Mouse (Mus musculus): ENCODE results near the gene Cox6b1. TPM values are rescaled to one million over a fixed set of nuclear protein-coding genes. Genes with fewer than 3 reads are reported as not detected.

Cox6b1 gene
- polyA plus RNA-seq, 1 experiment from 2014 or later: 1,738 TPM

GRCm38 (mm10) chr7:30584339-30584738 lies 41.6 kb downstream of the Cox6b1 start:
- TF ChIP-seq CTCF (IDR thresholded peaks at IDR 0.05; ENCODE audit: low read depth): no peak

GRCm38 (mm10) chr7:30581547-30581946 lies 44.4 kb downstream of the Cox6b1 start:
- no peak for ATAC-seq
- no peak overlapping the region for H3K4me3 ChIP-seq (ENCODE audit: low read depth, low read length)
- H3K9me3 ChIP-seq (ENCODE audit: control insufficient read depth): no peaks in the 10 kb centered on the region
- WGBS: 98% methylated on average over 16 of the region's 16 CpGs
- no peaks in the 10 kb centered on the region for H3K4me1 ChIP-seq (replicated peaks; ENCODE audit: control insufficient read depth, insufficient read depth, low read length)
- H3K36me3 ChIP-seq (ENCODE audit: control insufficient read depth, insufficient read depth): peaks cover 99% of the 10 kb centered on the region
- no peak for TF ChIP-seq CTCF (IDR thresholded peaks at IDR 0.05; ENCODE audit: low read depth)
- 0 out of 2 replicates have a peak overlapping the region, but pooled peaks have one; percentile 0 for H3K27ac ChIP-seq (ENCODE audit: low read depth, low read length)
- no peak overlapping the region for H3K9ac ChIP-seq (ENCODE audit: low read depth, low read length)
- H3K4me2 ChIP-seq (replicated peaks; ENCODE audit: low read depth): no peak overlapping the region
- H3K27me3 ChIP-seq (replicated peaks; ENCODE audit: control insufficient read depth, insufficient read depth, low read length): no peaks in the 10 kb centered on the region

More at GRCm38 (mm10) chr7:30584339-30584738, 41.6 kb downstream of the Cox6b1 start:
- Histone ChIP-seq H3K4me2 (replicated peaks; ENCODE audit: low read depth) (no peak overlapping the region), H3K9ac (ENCODE audit: low read depth, low read length) (no peak overlapping the region), H3K4me3 (ENCODE audit: low read depth, low read length) (no peak overlapping the region), H3K4me1 (replicated peaks; ENCODE audit: control insufficient read depth, insufficient read depth, low read length) (no peaks in the 10 kb centered on the region), H3K27me3 (replicated peaks; ENCODE audit: control insufficient read depth, insufficient read depth, low read length) (no peaks in the 10 kb centered on the region), H3K36me3 (ENCODE audit: control insufficient read depth, insufficient read depth) (peaks cover 73% of the 10 kb centered on the region), H3K9me3 (ENCODE audit: control insufficient read depth) (no peaks in the 10 kb centered on the region), H3K27ac (ENCODE audit: low read depth, low read length) (no peak overlapping the region)
- WGBS: 88% methylated on average over 10 of the region's 10 CpGs
- ATAC-seq: no peak

- peak overlapping the region; percentile 11; the same call in 1 of the 2 replicates for H3K4me3 ChIP-seq (ENCODE audit: low read depth, low read length)
- no peak overlapping the region for H3K9ac ChIP-seq (ENCODE audit: low read depth, low read length)
- WGBS: 49% methylated on average over 8 of the region's 8 CpGs
- no peak for TF ChIP-seq CTCF (IDR thresholded peaks at IDR 0.05; ENCODE audit: low read depth)
- no peaks in the 10 kb centered on the region for H3K27me3 ChIP-seq (replicated peaks; ENCODE audit: control insufficient read depth, insufficient read depth, low read length)
- peaks cover 99% of the 10 kb centered on the region for H3K36me3 ChIP-seq (ENCODE audit: control insufficient read depth, insufficient read depth)
- peak; percentile 93 for ATAC-seq
- H3K27ac ChIP-seq (ENCODE audit: low read depth, low read length): peak overlapping the region; percentile 66
- H3K9me3 ChIP-seq (ENCODE audit: control insufficient read depth): no peaks in the 10 kb centered on the region
- peak overlapping the region; percentile 55 for H3K4me2 ChIP-seq (replicated peaks; ENCODE audit: low read depth)
- H3K4me1 ChIP-seq (replicated peaks; ENCODE audit: control insufficient read depth, insufficient read depth, low read length): no peaks in the 10 kb centered on the region
These were observed 46.0 kb downstream of the Cox6b1 start for GRCm38 (mm10) chr7:30579950-30580349.

- TF ChIP-seq CTCF (IDR thresholded peaks at IDR 0.05; ENCODE audit: low read depth): no peak
- ATAC-seq: no peak
These were observed 53.0 kb downstream of the Cox6b1 start for GRCm38 (mm10) chr7:30572969-30573368.

GRCm38 (mm10) chr7:30572389-30572788 lies 53.6 kb downstream of the Cox6b1 start:
- Histone ChIP-seq H3K4me2 (replicated peaks; ENCODE audit: low read depth) (no peak overlapping the region), H3K4me3 (ENCODE audit: low read depth, low read length) (no peak overlapping the region), H3K27me3 (replicated peaks; ENCODE audit: control insufficient read depth, insufficient read depth, low read length) (no peaks in the 10 kb centered on the region), H3K9ac (ENCODE audit: low read depth, low read length) (no peak overlapping the region), H3K9me3 (ENCODE audit: control insufficient read depth) (no peaks in the 10 kb centered on the region), H3K4me1 (replicated peaks; ENCODE audit: control insufficient read depth, insufficient read depth, low read length) (no peaks in the 10 kb centered on the region), H3K36me3 (ENCODE audit: control insufficient read depth, insufficient read depth) (peaks cover 85% of the 10 kb centered on the region), H3K27ac (ENCODE audit: low read depth, low read length) (no peak overlapping the region)
- 89% methylated on average over 5 of the region's 5 CpGs for WGBS
- TF ChIP-seq CTCF (IDR thresholded peaks at IDR 0.05; ENCODE audit: low read depth): no peak
- no peak for ATAC-seq

More at GRCm38 (mm10) chr7:30572969-30573368, 53.0 kb downstream of the Cox6b1 start:
- Histone ChIP-seq H3K4me2 (replicated peaks; ENCODE audit: low read depth) (no peak overlapping the region), H3K4me1 (replicated peaks; ENCODE audit: control insufficient read depth, insufficient read depth, low read length) (no peaks in the 10 kb centered on the region), H3K27ac (ENCODE audit: low read depth, low read length) (no peak overlapping the region), H3K27me3 (replicated peaks; ENCODE audit: control insufficient read depth, insufficient read depth, low read length) (no peaks in the 10 kb centered on the region), H3K9me3 (ENCODE audit: control insufficient read depth) (no peaks in the 10 kb centered on the region), H3K4me3 (ENCODE audit: low read depth, low read length) (no peak overlapping the region), H3K9ac (ENCODE audit: low read depth, low read length) (no peak overlapping the region), H3K36me3 (ENCODE audit: control insufficient read depth, insufficient read depth) (peaks cover 87% of the 10 kb centered on the region)
- 88% methylated on average over 2 of the region's 2 CpGs for WGBS

DNA sequence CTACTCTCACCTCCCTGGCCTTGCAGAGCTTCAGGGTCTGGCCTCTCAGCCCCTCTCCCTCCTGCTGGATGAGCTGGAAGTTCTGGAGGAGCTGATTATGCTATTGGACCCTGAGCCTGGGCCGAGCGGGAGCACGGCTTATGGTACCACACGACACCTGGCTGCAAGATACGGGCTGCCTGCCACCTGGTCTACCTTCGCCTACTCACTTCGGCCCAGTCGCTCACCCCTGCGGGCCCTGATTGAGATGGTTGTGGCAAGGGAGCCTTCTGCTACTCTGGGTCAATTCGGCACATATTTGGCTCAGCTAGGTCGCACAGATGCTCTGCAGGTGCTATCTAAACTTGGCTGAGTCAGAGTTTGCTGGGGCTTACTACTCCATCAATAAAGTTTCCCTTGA lies 58.4 kb downstream of the Cox6b1 start:
- no peaks in the 10 kb centered on the region for H3K27me3 ChIP-seq (replicated peaks; ENCODE audit: control insufficient read depth, insufficient read depth, low read length)
- peaks cover 65% of the 10 kb centered on the region for H3K36me3 ChIP-seq (ENCODE audit: control insufficient read depth, insufficient read depth)
- ATAC-seq: no peak
- WGBS: 86% methylated on average over 11 of the region's 11 CpGs
- H3K4me3 ChIP-seq (ENCODE audit: low read depth, low read length): no peak overlapping the region
- no peak overlapping the region for H3K9ac ChIP-seq (ENCODE audit: low read depth, low read length)
- no peak overlapping the region for H3K4me2 ChIP-seq (replicated peaks; ENCODE audit: low read depth)
- H3K27ac ChIP-seq (ENCODE audit: low read depth, low read length): no peak overlapping the region
- H3K4me1 ChIP-seq (replicated peaks; ENCODE audit: control insufficient read depth, insufficient read depth, low read length): no peaks in the 10 kb centered on the region
- no peak for TF ChIP-seq CTCF (IDR thresholded peaks at IDR 0.05; ENCODE audit: low read depth)
- H3K9me3 ChIP-seq (ENCODE audit: control insufficient read depth): no peaks in the 10 kb centered on the region

Small RNA genes within 50 kb of the gene (microRNA-seq; reads per million reads assigned to microRNA genes)
- not detected for gene Mir3569

Other genes with a start within 250 kb of the Cox6b1 start
- 60.0 and 63.6 TPM in 2 replicates for gene Tyrobp, start 212.4 kb downstream of the Cox6b1 start, polyA plus RNA-seq (2015; fragmentation: Nextera tagmentation; extraction: Ambion mirVana)
- gene Hcst, start 206.3 kb downstream of the Cox6b1 start, polyA plus RNA-seq (2015; fragmentation: Nextera tagmentation; extraction: Ambion mirVana): 4.0 and 5.9 TPM in 2 replicates
- gene Nfkbid, start 204.4 kb downstream of the Cox6b1 start, polyA plus RNA-seq (2015; fragmentation: Nextera tagmentation; extraction: Ambion mirVana): 1.2 and 1.3 TPM in 2 replicates
- 28.2 and 30.1 TPM in 2 replicates for gene Aplp1, start 180.6 kb downstream of the Cox6b1 start, polyA plus RNA-seq (2015; fragmentation: Nextera tagmentation; extraction: Ambion mirVana)
- gene Kirrel2, start 168.5 kb downstream of the Cox6b1 start, polyA plus RNA-seq (2015; fragmentation: Nextera tagmentation; extraction: Ambion mirVana): 0.08 and 0.09 TPM in 2 replicates
- 0.10 TPM in 1 of 2 replicates, not detected in the other for gene Nphs1, start 167.8 kb downstream of the Cox6b1 start, polyA plus RNA-seq (2015; fragmentation: Nextera tagmentation; extraction: Ambion mirVana)
- 3.9 and 5.4 TPM in 2 replicates for gene Prodh2, start 132.5 kb downstream of the Cox6b1 start, polyA plus RNA-seq (2015; fragmentation: Nextera tagmentation; extraction: Ambion mirVana)
- gene Arhgap33, start 91.1 kb downstream of the Cox6b1 start, polyA plus RNA-seq (2015; fragmentation: Nextera tagmentation; extraction: Ambion mirVana): 2.6 and 2.8 TPM in 2 replicates
- gene Hspb6, start 74.0 kb downstream of the Cox6b1 start, polyA plus RNA-seq (2015; fragmentation: Nextera tagmentation; extraction: Ambion mirVana): 50.6 and 55.7 TPM in 2 replicates
- gene Proser3, start 73.9 kb downstream of the Cox6b1 start, polyA plus RNA-seq (2015; fragmentation: Nextera tagmentation; extraction: Ambion mirVana): 1.9 and 2.0 TPM in 2 replicates
- gene Lin37, start 66.3 kb downstream of the Cox6b1 start, polyA plus RNA-seq (2015; fragmentation: Nextera tagmentation; extraction: Ambion mirVana): 31.4 and 33.9 TPM in 2 replicates
- gene U2af1l4, start 62.9 kb downstream of the Cox6b1 start, polyA plus RNA-seq (2015; fragmentation: Nextera tagmentation; extraction: Ambion mirVana): 65.9 and 68.6 TPM in 2 replicates
- 0.83 and 1.2 TPM in 2 replicates for gene Gm49396, start 62.8 kb downstream of the Cox6b1 start, polyA plus RNA-seq (2015; fragmentation: Nextera tagmentation; extraction: Ambion mirVana)
- 247 and 259 TPM in 2 replicates for gene Psenen, start 62.5 kb downstream of the Cox6b1 start, polyA plus RNA-seq (2015; fragmentation: Nextera tagmentation; extraction: Ambion mirVana)
- gene Igflr1, start 60.7 kb downstream of the Cox6b1 start, polyA plus RNA-seq (2015; fragmentation: Nextera tagmentation; extraction: Ambion mirVana): 0.73 and 1.2 TPM in 2 replicates
- 5.6 and 5.8 TPM in 2 replicates for gene Kmt2b, start 37.4 kb downstream of the Cox6b1 start, polyA plus RNA-seq (2015; fragmentation: Nextera tagmentation; extraction: Ambion mirVana)
- 1.2 TPM in 2 replicates for gene Zbtb32, start 27.2 kb downstream of the Cox6b1 start, polyA plus RNA-seq (2015; fragmentation: Nextera tagmentation; extraction: Ambion mirVana)
- 1.0 and 1.6 TPM in 2 replicates for gene Upk1a, start 13.3 kb downstream of the Cox6b1 start, polyA plus RNA-seq (2015; fragmentation: Nextera tagmentation; extraction: Ambion mirVana)
- not detected in 2 replicates for gene Etv2, start 9.7 kb upstream of the Cox6b1 start, polyA plus RNA-seq (2015; fragmentation: Nextera tagmentation; extraction: Ambion mirVana)
- 87.8 and 88.9 TPM in 2 replicates for gene Rbm42, start 24.2 kb upstream of the Cox6b1 start, polyA plus RNA-seq (2015; fragmentation: Nextera tagmentation; extraction: Ambion mirVana)
- gene Haus5, start 38.8 kb upstream of the Cox6b1 start, polyA plus RNA-seq (2015; fragmentation: Nextera tagmentation; extraction: Ambion mirVana): 38.3 and 38.7 TPM in 2 replicates
- gene Pmis2, start 45.5 kb upstream of the Cox6b1 start, polyA plus RNA-seq (2015; fragmentation: Nextera tagmentation; extraction: Ambion mirVana): not detected in 2 replicates
- gene 2200002J24Rik, start 72.8 kb upstream of the Cox6b1 start, polyA plus RNA-seq (2015; fragmentation: Nextera tagmentation; extraction: Ambion mirVana): 4.6 and 6.0 TPM in 2 replicates
- 0.35 and 0.80 TPM in 2 replicates for gene Atp4a, start 86.1 kb upstream of the Cox6b1 start, polyA plus RNA-seq (2015; fragmentation: Nextera tagmentation; extraction: Ambion mirVana)
- gene Tmem147, start 103.4 kb upstream of the Cox6b1 start, polyA plus RNA-seq (2015; fragmentation: Nextera tagmentation; extraction: Ambion mirVana): 158 and 161 TPM in 2 replicates
- gene Gapdhs, start 117.5 kb upstream of the Cox6b1 start, polyA plus RNA-seq (2015; fragmentation: Nextera tagmentation; extraction: Ambion mirVana): not detected in 2 replicates
- 2.7 and 2.9 TPM in 2 replicates for gene Sbsn, start 125.3 kb upstream of the Cox6b1 start, polyA plus RNA-seq (2015; fragmentation: Nextera tagmentation; extraction: Ambion mirVana)
- gene Dmkn, start 137.6 kb upstream of the Cox6b1 start, polyA plus RNA-seq (2015; fragmentation: Nextera tagmentation; extraction: Ambion mirVana): 27.8 and 28.2 TPM in 2 replicates
- gene Krtdap, start 161.7 kb upstream of the Cox6b1 start, polyA plus RNA-seq (2015; fragmentation: Nextera tagmentation; extraction: Ambion mirVana): 4.1 and 4.8 TPM in 2 replicates
- 12.5 and 12.6 TPM in 2 replicates for gene Ffar2, start 197.6 kb upstream of the Cox6b1 start, polyA plus RNA-seq (2015; fragmentation: Nextera tagmentation; extraction: Ambion mirVana)
- gene Ffar3, start 230.0 kb upstream of the Cox6b1 start, polyA plus RNA-seq (2015; fragmentation: Nextera tagmentation; extraction: Ambion mirVana): 0.21 and 0.47 TPM in 2 replicates
- 0.13 and 0.21 TPM in 2 replicates for gene Ffar1, start 235.4 kb upstream of the Cox6b1 start, polyA plus RNA-seq (2015; fragmentation: Nextera tagmentation; extraction: Ambion mirVana)

Data from intestine, postnatal 0 days (tissue).